Mouse (Mus musculus) limb, embryonic 11.5 days (tissue): ENCODE measurements at regions not wholly inside any gene's neighbourhood (a gene's known extent, or its start where the extent isn't known, plus 50 kb on each side); places are given as distances from the start of the nearest gene placed in this dataset.
A peak's percentile ranks its signal among the peaks of the same experiment; 100 is the strongest.

Experiments used
- ATAC-seq: fragments of 200-750 bp; cut with Nextera tagmentation; 2 replicates; pipeline ENCODE4 v1.8.0; 2017; ENCODE audit warnings: low read depth; ENCODE audit not compliant: insufficient number of reproducible peaks, low FRiP score, low TSS enrichment
- DNase-seq: peaks from one replicate; pipeline ENCODE4 v3.0.0-alpha.2; 2015; ENCODE audit warnings: low spot score
- H3K27ac ChIP-seq: fragments of 300-500 bp; sonication (generic); replicated peaks from 2 replicates; pipeline ENCODE4 v1.5.1; 2014; ENCODE audit warnings: low read depth, mild to moderate bottlenecking, low read length
- H3K27me3 ChIP-seq: fragments of 300-500 bp; sonication (generic); 2 replicates; pipeline ENCODE4 v1.6.1; 2014; ENCODE audit warnings: mild to moderate bottlenecking, low read length, mixed read lengths; ENCODE audit not compliant: control insufficient read depth, insufficient read depth
- H3K36me3 ChIP-seq: fragments of 300-500 bp; sonication (generic); 2 replicates; pipeline ENCODE4 v1.6.1; 2014; ENCODE audit warnings: mild to moderate bottlenecking, low read length, moderate library complexity, mixed read lengths; ENCODE audit not compliant: control insufficient read depth, insufficient read depth
- H3K4me1 ChIP-seq: fragments of 300-500 bp; sonication (generic); 2 replicates; pipeline ENCODE4 v1.6.1; 2014; ENCODE audit warnings: low read length, mixed read lengths; ENCODE audit not compliant: control insufficient read depth, insufficient read depth
- H3K4me2 ChIP-seq: fragments of 300-500 bp; sonication (generic); 2 replicates; pipeline ENCODE4 v1.6.1; 2014; ENCODE audit warnings: low read depth, mild to moderate bottlenecking, moderate library complexity; ENCODE audit not compliant: severe bottlenecking
- H3K4me3 ChIP-seq: fragments of 300-500 bp; sonication (generic); 2 replicates; pipeline ENCODE4 v1.5.1; 2014; ENCODE audit warnings: low read depth, low read length
- H3K9ac ChIP-seq: fragments of 300-500 bp; sonication (generic); 2 replicates; pipeline ENCODE4 v1.6.1; 2014; ENCODE audit warnings: mild to moderate bottlenecking, low read length
- H3K9me3 ChIP-seq: fragments of 300-500 bp; sonication (generic); 2 replicates; pipeline ENCODE4 v1.6.1; 2016; ENCODE audit warnings: low read length; ENCODE audit not compliant: control insufficient read depth
- WGBS: fragments of 180-500 bp; shearing (Covaris S2); extraction: QIAGEN DNeasy Blood & Tissue Kit; methylation state at CpG from one replicate; pipeline ENCODE4 v1.1.7; 2014; 5-methylcytosine and 5-hydroxymethylcytosine counted together

GRCm38 (mm10) chrX:58093245-58093644, 70.7 kb downstream of the Zic3 start:
- Histone ChIP-seq H3K27ac (no peak overlapping the region), H3K27me3 (no peaks in the 10 kb centered on the region), H3K36me3 (no peaks in the 10 kb centered on the region), H3K9ac (no peak overlapping the region), H3K4me2 (no peak overlapping the region), H3K4me1 (no peaks in the 10 kb centered on the region), H3K9me3 (no peaks in the 10 kb centered on the region), H3K4me3 (no peak overlapping the region)
- DNase-seq (no peak), ATAC-seq (no peak)
- WGBS, result 58% methylated on average over 3 of the region's 3 CpGs

- Histone ChIP-seq H3K36me3 (no peaks in the 10 kb centered on the region), H3K27ac (no peak overlapping the region), H3K9ac (no peak overlapping the region), H3K4me2 (no peak overlapping the region), H3K27me3 (no peaks in the 10 kb centered on the region), H3K4me1 (no peaks in the 10 kb centered on the region), H3K4me3 (no peak overlapping the region), H3K9me3 (no peaks in the 10 kb centered on the region)
- no peak for DNase-seq
- 89% methylated on average over 8 of the region's 8 CpGs for WGBS
- ATAC-seq, result no peak
Measured at GRCm38 (mm10) chrX:58117761-58118426, 95.4 kb downstream of the Zic3 start.

GRCm38 (mm10) chrX:58155371-58156124, 133.0 kb downstream of the Zic3 start:
- Histone ChIP-seq H3K9me3 (no peaks in the 10 kb centered on the region), H3K9ac (no peak overlapping the region), H3K27me3 (no peaks in the 10 kb centered on the region), H3K4me1 (no peaks in the 10 kb centered on the region), H3K4me3 (no peak overlapping the region), H3K27ac (no peak overlapping the region), H3K4me2 (peak overlapping the region; percentile 35), H3K36me3 (no peaks in the 10 kb centered on the region)
- 18% methylated on average over 20 of the region's 20 CpGs for WGBS
- DNase-seq (peak; percentile 23), ATAC-seq (no peak)

- Histone ChIP-seq H3K4me1 (no peaks in the 10 kb centered on the region), H3K9ac (no peak overlapping the region), H3K4me2 (no peak overlapping the region), H3K27me3 (no peaks in the 10 kb centered on the region), H3K36me3 (no peaks in the 10 kb centered on the region), H3K27ac (no peak overlapping the region), H3K4me3 (no peak overlapping the region), H3K9me3 (no peaks in the 10 kb centered on the region)
- DNase-seq (no peak), ATAC-seq (no peak)
- 37% methylated on average over 5 of the region's 5 CpGs for whole genome bisulfite sequencing
Measured at GRCm38 (mm10) chrX:58157361-58157760, 134.9 kb downstream of the Zic3 start.

GRCm38 (mm10) chrX:58166184-58166904, 143.8 kb downstream of the Zic3 start:
- ATAC-seq, result no peak

GRCm38 (mm10) chrX:58174326-58174725, 151.8 kb downstream of the Zic3 start:
- H3K4me2 ChIP-seq, result no peak overlapping the region
- no peaks in the 10 kb centered on the region for H3K4me1 ChIP-seq
- DNase-seq (no peak), ATAC-seq (no peak)
- no peak overlapping the region for H3K27ac ChIP-seq
- H3K36me3 ChIP-seq, result no peaks in the 10 kb centered on the region
- H3K9ac ChIP-seq, result no peak overlapping the region
- H3K27me3 ChIP-seq, result no peaks in the 10 kb centered on the region
- no peak overlapping the region for H3K4me3 ChIP-seq
- 81% methylated on average over 1 of the region's 1 CpGs for WGBS
- no peaks in the 10 kb centered on the region for H3K9me3 ChIP-seq

More at GRCm38 (mm10) chrX:58166184-58166904, 143.8 kb downstream of the Zic3 start:
- Histone ChIP-seq H3K27me3 (no peaks in the 10 kb centered on the region), H3K27ac (no peak overlapping the region), H3K4me2 (no peak overlapping the region), H3K9me3 (no peaks in the 10 kb centered on the region), H3K36me3 (no peaks in the 10 kb centered on the region), H3K4me3 (no peak overlapping the region), H3K9ac (no peak overlapping the region), H3K4me1 (no peaks in the 10 kb centered on the region)
- DNase-seq, result no peak
- 80% methylated on average over 12 of the region's 12 CpGs for WGBS
